Mouse (Mus musculus): ENCODE results near the gene Slc9a2. TPM values are rescaled to one million over a fixed set of nuclear protein-coding genes. Genes with fewer than 3 reads are reported as not detected.
"Not testable (repeated sequence)": the region's sequence is repeated elsewhere in the genome, so short reads cannot be mapped to it uniquely, and the experiment has no call there.

Slc9a2 gene
- polyA plus RNA-seq, 1 experiment from 2014 or later = 1.7 TPM

- not testable (repeated sequence) for H3K27me3 ChIP-seq; H3K36me3 ChIP-seq; H3K9ac ChIP-seq; H3K4me1 ChIP-seq; H3K4me3 ChIP-seq (replicated peaks); ATAC-seq (replicated peaks; ENCODE audit: low FRiP score); H3K27ac ChIP-seq; H3K9me3 ChIP-seq (replicated peaks); H3K4me2 ChIP-seq
- 17% methylated on average over 3 of the region's 3 CpGs for WGBS
Measured at GRCm38 (mm10) chr1:40667442-40667841, 12.9 kb upstream of the Slc9a2 start.

- Histone ChIP-seq H3K36me3 (no peaks in the 10 kb centered on the region), H3K27ac (no peak overlapping the region), H3K9me3 (replicated peaks) (no peaks in the 10 kb centered on the region; the same call in 1 of the 2 replicates), H3K4me2 (no peak overlapping the region), H3K4me3 (replicated peaks) (no peak overlapping the region), H3K4me1 (0 out of 2 replicates have a peak, but pooled peaks cover 2% of the 10 kb centered on the region), H3K27me3 (no peaks in the 10 kb centered on the region), H3K9ac (no peak overlapping the region)
- 86% methylated on average over 3 of the region's 3 CpGs for WGBS
- no peak for ATAC-seq (replicated peaks; ENCODE audit: low FRiP score)
Measured at GRCm38 (mm10) chr1:40670025-40670424, 10.3 kb upstream of the Slc9a2 start.

- H3K36me3 ChIP-seq = no peaks in the 10 kb centered on the region
- no peak overlapping the region for H3K4me3 ChIP-seq (replicated peaks)
- H3K9me3 ChIP-seq (replicated peaks) = no peaks in the 10 kb centered on the region; the same call in 1 of the 2 replicates
- H3K27me3 ChIP-seq = no peaks in the 10 kb centered on the region
- no peak overlapping the region for H3K4me2 ChIP-seq
- 0 out of 2 replicates have a peak, but pooled peaks cover 2% of the 10 kb centered on the region for H3K4me1 ChIP-seq
- ATAC-seq (replicated peaks; ENCODE audit: low FRiP score) = no peak
- no peak overlapping the region for H3K27ac ChIP-seq
- 96% methylated on average over 4 of the region's 4 CpGs for WGBS
- H3K9ac ChIP-seq = no peak overlapping the region
Measured at GRCm38 (mm10) chr1:40671490-40671889, 8.9 kb upstream of the Slc9a2 start.

GRCm38 (mm10) chr1:40677306-40677705 is 3.1 kb upstream of the Slc9a2 start:
- 53% methylated on average over 5 of the region's 5 CpGs for WGBS

GRCm38 (mm10) chr1:40680868-40681698 is 709 bp downstream of the Slc9a2 start:
- ATAC-seq (replicated peaks; ENCODE audit: low FRiP score) = peak; percentile 85
- H3K4me1 ChIP-seq = peaks cover 24% of the 10 kb centered on the region
- under 1% methylated on average over 52 of the region's 90 CpGs for WGBS
- no peak overlapping the region for H3K27ac ChIP-seq
- H3K27me3 ChIP-seq = peaks cover 67% of the 10 kb centered on the region
- H3K4me2 ChIP-seq = peak overlapping the region; percentile 99
- H3K9me3 ChIP-seq (replicated peaks) = no peaks in the 10 kb centered on the region
- peak overlapping the region; percentile 61 for H3K4me3 ChIP-seq (replicated peaks)
- H3K36me3 ChIP-seq = no peaks in the 10 kb centered on the region
- H3K9ac ChIP-seq = peak overlapping the region; percentile 44

More at GRCm38 (mm10) chr1:40677306-40677705, 3.1 kb upstream of the Slc9a2 start:
- H3K27me3 ChIP-seq = peaks cover 46% of the 10 kb centered on the region
- no peaks in the 10 kb centered on the region for H3K36me3 ChIP-seq
- H3K9me3 ChIP-seq (replicated peaks) = no peaks in the 10 kb centered on the region
- no peak for ATAC-seq (replicated peaks; ENCODE audit: low FRiP score)
- H3K4me1 ChIP-seq = peaks cover 24% of the 10 kb centered on the region
- no peak overlapping the region for H3K4me3 ChIP-seq (replicated peaks)
- no peak overlapping the region for H3K27ac ChIP-seq
- no peak overlapping the region for H3K4me2 ChIP-seq
- H3K9ac ChIP-seq = no peak overlapping the region

- H3K4me2 ChIP-seq = peak overlapping the region; percentile 99
- ATAC-seq (replicated peaks; ENCODE audit: low FRiP score) = no peak; the same call in 1 of the 2 replicates
Measured at GRCm38 (mm10) chr1:40681699-40682510, 1.5 kb downstream of the Slc9a2 start.

GRCm38 (mm10) chr1:40694296-40694695 is 13.9 kb downstream of the Slc9a2 start:
- H3K9me3 ChIP-seq (replicated peaks) = no peaks in the 10 kb centered on the region
- no peaks in the 10 kb centered on the region for H3K27me3 ChIP-seq
- no peaks in the 10 kb centered on the region for H3K4me1 ChIP-seq
- no peak overlapping the region for H3K4me2 ChIP-seq
- 82% methylated on average over 13 of the region's 13 CpGs for WGBS
- H3K9ac ChIP-seq = no peak overlapping the region
- no peaks in the 10 kb centered on the region for H3K36me3 ChIP-seq
- no peak overlapping the region for H3K4me3 ChIP-seq (replicated peaks)
- no peak overlapping the region for H3K27ac ChIP-seq
- ATAC-seq (replicated peaks; ENCODE audit: low FRiP score) = no peak

More at GRCm38 (mm10) chr1:40681699-40682510, 1.5 kb downstream of the Slc9a2 start:
- Histone ChIP-seq H3K9ac (peak overlapping the region; percentile 44), H3K27me3 (peaks cover 67% of the 10 kb centered on the region), H3K4me1 (peaks cover 24% of the 10 kb centered on the region), H3K9me3 (replicated peaks) (no peaks in the 10 kb centered on the region), H3K27ac (no peak overlapping the region), H3K4me3 (replicated peaks) (peak overlapping the region; percentile 61), H3K36me3 (no peaks in the 10 kb centered on the region)
- 5% methylated on average over 43 of the region's 44 CpGs for WGBS

- Histone ChIP-seq H3K9ac (no peak overlapping the region), H3K27me3 (no peaks in the 10 kb centered on the region), H3K4me3 (replicated peaks) (no peak overlapping the region), H3K4me2 (no peak overlapping the region), H3K4me1 (no peaks in the 10 kb centered on the region), H3K9me3 (replicated peaks) (no peaks in the 10 kb centered on the region), H3K27ac (no peak overlapping the region), H3K36me3 (no peaks in the 10 kb centered on the region)
- no peak for ATAC-seq (replicated peaks; ENCODE audit: low FRiP score)
- 86% methylated on average over 3 of the region's 3 CpGs for WGBS
Measured at GRCm38 (mm10) chr1:40696436-40696835, 16.1 kb downstream of the Slc9a2 start.

- Histone ChIP-seq H3K9me3 (replicated peaks) (no peaks in the 10 kb centered on the region), H3K9ac (no peak overlapping the region), H3K4me1 (no peaks in the 10 kb centered on the region), H3K4me3 (replicated peaks) (no peak overlapping the region), H3K4me2 (no peak overlapping the region), H3K27ac (no peak overlapping the region), H3K27me3 (no peaks in the 10 kb centered on the region), H3K36me3 (no peaks in the 10 kb centered on the region)
- no peak for ATAC-seq (replicated peaks; ENCODE audit: low FRiP score)
- 84% methylated on average over 4 of the region's 4 CpGs for WGBS
Measured at GRCm38 (mm10) chr1:40705099-40705498, 24.7 kb downstream of the Slc9a2 start.

- 67% methylated on average over 9 of the region's 9 CpGs for WGBS
- Histone ChIP-seq H3K36me3 (no peaks in the 10 kb centered on the region), H3K9ac (no peak overlapping the region), H3K9me3 (replicated peaks) (no peaks in the 10 kb centered on the region), H3K27ac (no peak overlapping the region), H3K4me3 (replicated peaks) (no peak overlapping the region), H3K4me2 (no peak overlapping the region), H3K27me3 (no peaks in the 10 kb centered on the region), H3K4me1 (0 out of 2 replicates have a peak, but pooled peaks cover 2% of the 10 kb centered on the region)
- no peak for ATAC-seq (replicated peaks; ENCODE audit: low FRiP score)
Measured at GRCm38 (mm10) chr1:40714950-40715349, 34.6 kb downstream of the Slc9a2 start.

- no peak overlapping the region for H3K4me2 ChIP-seq
- no peak overlapping the region for H3K27ac ChIP-seq
- no peak for ATAC-seq (replicated peaks; ENCODE audit: low FRiP score)
- H3K9ac ChIP-seq = no peak overlapping the region
- 88% methylated on average over 10 of the region's 10 CpGs for WGBS
- H3K4me1 ChIP-seq = no peaks in the 10 kb centered on the region
- H3K27me3 ChIP-seq = no peaks in the 10 kb centered on the region
- H3K4me3 ChIP-seq (replicated peaks) = no peak overlapping the region
- no peaks in the 10 kb centered on the region for H3K9me3 ChIP-seq (replicated peaks)
- no peaks in the 10 kb centered on the region for H3K36me3 ChIP-seq
Measured at GRCm38 (mm10) chr1:40726051-40726450, 45.7 kb downstream of the Slc9a2 start.

- Histone ChIP-seq H3K4me3 (replicated peaks) (no peak overlapping the region), H3K36me3 (no peaks in the 10 kb centered on the region), H3K9me3 (replicated peaks) (no peaks in the 10 kb centered on the region), H3K9ac (no peak overlapping the region), H3K27ac (no peak overlapping the region), H3K4me1 (no peaks in the 10 kb centered on the region), H3K27me3 (no peaks in the 10 kb centered on the region), H3K4me2 (no peak overlapping the region)
- ATAC-seq (replicated peaks; ENCODE audit: low FRiP score) = no peak
- 81% methylated on average over 7 of the region's 7 CpGs for WGBS
Measured at GRCm38 (mm10) chr1:40727404-40727803, 47.0 kb downstream of the Slc9a2 start.

All from kidney, embryonic 15.5 days (tissue).